Mouse (Mus musculus) heart, embryonic 15.5 days (tissue): ENCODE data around the gene Wdr59. TPM values are rescaled to one million over a fixed set of nuclear protein-coding genes. Genes with fewer than 3 reads are reported as not detected.

Source experiments
- ATAC-seq: fragments of 200-750 bp; cut with Nextera tagmentation; replicated peaks from 2 replicates; pipeline ENCODE4 v1.8.0; 2017; ENCODE audit warnings: low read depth, moderate TSS enrichment; ENCODE audit not compliant: insufficient number of reproducible peaks, insufficient read depth, low FRiP score
- H3K27ac ChIP-seq: fragments of 300-500 bp; sonication (generic); 2 replicates; pipeline ENCODE4 v1.5.1; 2015; ENCODE audit warnings: mild to moderate bottlenecking, inconsistent platforms
- H3K27me3 ChIP-seq: fragments of 300-500 bp; sonication (generic); 2 replicates; pipeline ENCODE4 v1.6.1; 2015; ENCODE audit warnings: inconsistent platforms
- H3K36me3 ChIP-seq: fragments of 300-500 bp; sonication (generic); 2 replicates; pipeline ENCODE4 v1.6.1; 2015; ENCODE audit warnings: mild to moderate bottlenecking, inconsistent platforms
- H3K4me1 ChIP-seq: fragments of 300-500 bp; sonication (generic); replicated peaks from 2 replicates; pipeline ENCODE4 v1.6.1; 2015; ENCODE audit warnings: inconsistent platforms
- H3K4me2 ChIP-seq: fragments of 300-500 bp; sonication (generic); 2 replicates; pipeline ENCODE4 v1.6.1; 2015; ENCODE audit warnings: inconsistent platforms, mild to moderate bottlenecking, moderate library complexity
- H3K4me3 ChIP-seq: fragments of 300-500 bp; sonication (generic); 2 replicates; pipeline ENCODE4 v1.5.1; 2015; ENCODE audit warnings: mild to moderate bottlenecking, inconsistent platforms
- H3K9ac ChIP-seq: fragments of 300-500 bp; sonication (generic); 2 replicates; pipeline ENCODE4 v1.6.1; 2015; ENCODE audit warnings: mild to moderate bottlenecking, inconsistent platforms
- H3K9me3 ChIP-seq: fragments of 300-500 bp; sonication (generic); replicated peaks from 2 replicates; pipeline ENCODE4 v1.6.1; 2016; ENCODE audit warnings: inconsistent platforms
- WGBS: fragments of 180-500 bp; shearing (Covaris S2); methylation state at CpG from one replicate; pipeline ENCODE4 v1.1.7; 2015; ENCODE audit warnings: mixed read lengths; 5-methylcytosine and 5-hydroxymethylcytosine counted together
- polyA plus RNA-seq: library from polyadenylated mRNA; unstranded; fragments of >200 nt; fragmentation: Nextera tagmentation; extraction: Ambion mirVana; gene quantifications from 2 replicates; pipeline ENCODE4 v1.2.1, GENCODE M21; 2015

Wdr59 gene
- polyA plus RNA-seq, 1 experiment from 2014 or later: 3.4 TPM

DNA sequence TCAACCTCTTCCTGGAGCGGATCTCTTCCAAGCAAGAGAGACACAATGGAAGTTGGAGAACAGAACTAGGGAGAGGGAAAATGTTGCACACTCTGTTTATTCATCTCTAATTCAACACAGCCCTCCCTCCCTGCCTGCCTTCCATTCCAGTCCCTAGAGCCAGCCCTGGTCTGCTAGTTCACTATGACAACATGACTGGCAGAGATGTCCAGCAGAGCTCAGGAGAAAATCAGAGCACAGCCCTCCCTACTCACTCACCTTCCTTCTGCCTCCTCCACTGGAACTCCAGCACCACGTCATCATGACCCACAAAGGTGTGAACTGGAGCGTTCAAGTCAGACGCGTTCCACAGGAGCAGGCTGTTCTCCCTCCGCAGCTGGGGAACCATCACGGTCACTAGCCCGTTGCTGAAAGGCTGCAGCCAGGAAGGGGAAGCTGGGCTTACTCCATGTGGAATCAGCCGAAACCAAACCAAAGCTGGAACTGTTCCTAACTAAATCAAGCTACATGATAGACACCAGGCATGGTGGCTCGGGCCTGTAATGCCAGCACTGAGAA lies 31.8 kb downstream of the Wdr59 start:
- no peak overlapping the region for H3K9ac ChIP-seq
- peaks cover 9% of the 10 kb centered on the region; the same call in 1 of the 2 replicates for H3K36me3 ChIP-seq
- no peak overlapping the region for H3K4me3 ChIP-seq
- 74% methylated on average over 10 of the region's 10 CpGs for WGBS
- ATAC-seq: 0 out of 2 replicates have a peak, but pooled peaks have one; percentile 18
- H3K27ac ChIP-seq: no peak overlapping the region
- H3K9me3 ChIP-seq: no peaks in the 10 kb centered on the region
- 0 out of 2 replicates have a peak, but pooled peaks cover 3% of the 10 kb centered on the region for H3K4me1 ChIP-seq
- H3K4me2 ChIP-seq: no peak overlapping the region
- H3K27me3 ChIP-seq: no peaks in the 10 kb centered on the region

DNA sequence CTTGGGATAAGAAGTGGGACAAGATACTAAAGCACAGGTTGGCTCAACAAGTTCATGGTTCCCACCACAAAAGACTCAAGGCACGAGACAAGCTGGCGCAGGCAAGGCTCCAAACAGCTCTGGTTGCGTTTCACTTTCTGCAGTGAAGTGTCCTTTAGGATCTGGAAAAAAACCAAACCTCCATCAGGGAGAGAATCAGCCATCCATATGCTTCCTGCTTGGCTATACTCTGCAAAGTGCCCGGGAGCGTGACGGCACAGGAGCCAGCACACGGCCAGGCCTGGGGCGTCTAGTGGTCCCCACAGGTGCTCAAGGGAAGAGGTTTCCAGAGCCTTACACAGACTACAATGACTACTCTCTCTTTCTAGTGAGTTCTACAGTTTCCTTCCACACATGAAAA lies 41.2 kb downstream of the Wdr59 start:
- Histone ChIP-seq H3K4me2 (no peak overlapping the region), H3K27me3 (no peaks in the 10 kb centered on the region), H3K36me3 (peaks cover 45% of the 10 kb centered on the region), H3K9me3 (no peaks in the 10 kb centered on the region), H3K4me1 (no peaks in the 10 kb centered on the region), H3K4me3 (no peak overlapping the region), H3K9ac (no peak overlapping the region), H3K27ac (no peak overlapping the region)
- 92% methylated on average over 8 of the region's 8 CpGs for WGBS
- no peak for ATAC-seq

DNA sequence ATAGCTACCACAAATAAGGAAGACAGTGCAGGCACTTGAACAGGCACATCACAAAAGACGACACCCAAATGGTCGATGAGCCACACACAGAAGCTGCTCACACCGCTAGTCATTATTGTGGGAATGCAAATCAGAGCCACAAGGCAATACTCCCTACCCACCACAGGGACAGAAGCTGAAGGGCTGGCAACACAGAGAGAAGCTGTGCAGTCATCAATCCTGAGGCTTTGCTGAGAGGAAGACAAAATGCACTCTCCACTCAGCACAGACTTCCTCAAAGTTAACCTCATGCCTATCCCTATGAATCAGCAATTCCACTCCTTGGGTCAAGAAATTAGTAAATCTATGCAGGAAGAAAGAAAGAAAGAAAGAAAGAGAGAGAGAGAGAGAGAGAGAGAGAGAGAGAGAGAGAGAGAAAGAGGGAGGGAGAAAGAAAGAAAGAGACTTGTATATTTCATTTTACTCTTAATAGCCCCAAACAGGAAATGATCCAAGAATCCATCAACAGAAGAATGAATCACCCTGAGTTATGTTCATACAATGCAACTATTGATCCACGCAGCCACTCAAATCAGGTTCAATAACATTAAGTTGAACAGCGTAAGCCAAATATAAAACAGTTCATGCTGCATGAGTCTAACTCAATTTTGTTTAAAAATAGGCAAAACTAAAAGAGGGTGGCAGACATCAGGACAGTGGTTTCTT lies 44.0 kb downstream of the Wdr59 start:
- ATAC-seq: no peak
- H3K27ac ChIP-seq: no peak overlapping the region
- no peaks in the 10 kb centered on the region for H3K9me3 ChIP-seq
- H3K27me3 ChIP-seq: no peaks in the 10 kb centered on the region
- no peaks in the 10 kb centered on the region for H3K4me1 ChIP-seq
- peaks cover 39% of the 10 kb centered on the region for H3K36me3 ChIP-seq
- H3K4me3 ChIP-seq: no peak overlapping the region
- 86% methylated on average over 5 of the region's 5 CpGs for WGBS
- no peak overlapping the region for H3K9ac ChIP-seq
- H3K4me2 ChIP-seq: no peak overlapping the region

DNA sequence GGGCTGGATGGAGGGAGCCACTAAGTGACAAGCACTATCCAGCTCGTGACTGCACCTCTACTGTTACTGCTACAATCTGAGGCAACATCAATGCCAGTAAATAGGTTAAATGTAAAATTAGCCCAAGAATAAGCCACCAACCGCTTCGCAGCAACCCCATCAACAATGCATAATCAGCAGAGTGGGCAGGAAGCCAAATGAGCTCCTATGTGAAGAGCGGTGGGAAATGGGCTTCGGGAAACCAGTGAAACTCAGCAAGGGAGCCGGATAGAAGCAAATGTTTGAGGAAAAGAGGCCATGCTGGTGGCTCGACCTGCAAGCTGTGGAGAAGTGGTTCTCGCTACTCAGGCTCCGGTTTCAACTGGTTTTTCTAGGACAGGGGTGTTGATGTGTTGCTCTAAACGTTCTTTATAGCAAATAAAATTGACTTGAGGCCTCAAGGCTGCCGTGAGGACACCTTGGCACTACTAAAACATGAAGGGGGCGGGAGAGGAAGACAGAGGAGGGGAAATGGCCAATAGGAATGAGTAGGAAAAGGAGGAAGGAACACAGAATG lies 50.3 kb downstream of the Wdr59 start:
- no peak for ATAC-seq
- Histone ChIP-seq H3K36me3 (peaks cover 11% of the 10 kb centered on the region; the same call in 1 of the 2 replicates), H3K27ac (no peak overlapping the region), H3K4me2 (no peak overlapping the region), H3K4me3 (no peak overlapping the region), H3K4me1 (peaks cover 12% of the 10 kb centered on the region), H3K9ac (no peak overlapping the region), H3K27me3 (no peaks in the 10 kb centered on the region), H3K9me3 (no peaks in the 10 kb centered on the region)
- 75% methylated on average over 12 of the region's 12 CpGs for WGBS

DNA sequence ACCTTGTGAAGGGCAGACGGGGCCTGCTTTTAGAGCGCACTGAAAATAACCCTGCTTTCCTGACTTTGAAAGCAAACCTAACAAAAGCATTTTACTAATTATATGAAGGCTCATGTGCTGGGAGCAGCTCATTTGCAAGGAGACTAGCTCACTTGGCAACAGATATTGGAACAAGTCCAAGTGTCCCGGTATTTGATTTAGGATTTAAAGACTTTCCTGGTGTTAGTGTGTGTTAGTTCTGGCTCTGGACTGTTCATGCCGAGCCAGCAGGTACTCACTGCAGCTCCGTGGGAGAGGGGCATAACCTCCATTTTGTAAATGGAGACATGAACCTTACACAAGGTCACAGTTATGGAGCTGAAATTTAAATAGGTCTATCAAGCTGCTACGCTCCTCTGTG lies 52.9 kb downstream of the Wdr59 start:
- 48% methylated on average over 6 of the region's 6 CpGs for WGBS
- no peak overlapping the region; the same call in 1 of the 2 replicates for H3K27ac ChIP-seq
- no peak overlapping the region for H3K9ac ChIP-seq
- H3K4me3 ChIP-seq: no peak overlapping the region
- no peak for ATAC-seq
- peaks cover 12% of the 10 kb centered on the region for H3K4me1 ChIP-seq
- H3K36me3 ChIP-seq: peaks cover 5% of the 10 kb centered on the region; the same call in 1 of the 2 replicates
- H3K27me3 ChIP-seq: no peaks in the 10 kb centered on the region
- H3K4me2 ChIP-seq: no peak overlapping the region
- no peaks in the 10 kb centered on the region for H3K9me3 ChIP-seq

DNA sequence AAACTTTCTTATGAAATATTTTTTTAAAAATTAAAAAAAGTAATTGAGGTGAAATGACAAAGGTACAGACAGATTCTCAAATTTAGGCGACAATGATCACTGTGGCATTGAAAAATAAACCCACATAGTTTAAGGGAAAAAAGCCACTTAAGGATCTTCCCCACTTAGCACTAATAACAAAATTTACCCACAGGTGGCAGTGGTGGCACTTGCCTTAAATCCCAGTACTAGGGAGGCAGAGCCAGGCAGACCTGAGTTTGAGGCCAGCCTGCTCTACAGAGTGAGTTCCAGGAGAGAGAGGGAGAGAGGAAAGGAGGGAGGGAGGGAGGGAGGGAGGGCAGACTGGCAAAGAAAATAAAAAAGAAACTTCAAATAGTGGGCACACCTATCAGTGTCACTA lies 56.6 kb downstream of the Wdr59 start:
- H3K27ac ChIP-seq: no peak overlapping the region
- peaks cover 4% of the 10 kb centered on the region; the same call in 1 of the 2 replicates for H3K36me3 ChIP-seq
- no peaks in the 10 kb centered on the region for H3K27me3 ChIP-seq
- no peaks in the 10 kb centered on the region for H3K9me3 ChIP-seq
- H3K9ac ChIP-seq: no peak overlapping the region
- no peak for ATAC-seq
- H3K4me3 ChIP-seq: no peak overlapping the region
- peaks cover 12% of the 10 kb centered on the region for H3K4me1 ChIP-seq
- WGBS: 80% methylated on average over 1 of the region's 1 CpGs
- H3K4me2 ChIP-seq: no peak overlapping the region

DNA sequence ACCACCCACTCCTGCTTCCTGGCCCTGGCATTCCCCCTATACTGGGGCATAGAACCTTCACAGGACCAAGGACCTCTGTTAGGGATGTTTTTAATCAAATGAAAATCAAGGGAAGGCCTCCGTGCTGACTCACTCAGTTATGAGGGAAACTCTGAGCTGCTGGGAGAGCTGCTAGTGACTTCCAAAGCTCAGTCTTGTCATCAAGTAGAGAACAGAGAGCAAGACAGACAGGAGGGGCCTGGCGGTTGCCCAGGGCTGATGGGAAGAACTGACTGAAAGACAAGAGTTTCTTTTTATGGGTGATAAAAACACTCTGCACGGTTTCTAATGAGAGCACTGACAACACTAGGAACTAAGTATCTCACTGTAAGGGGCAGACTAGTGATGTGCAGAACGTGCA lies 57.4 kb downstream of the Wdr59 start:
- no peak overlapping the region for H3K9ac ChIP-seq
- peak; percentile 31; the same call in 1 of the 2 replicates for ATAC-seq
- peak overlapping the region; percentile 16; the same call in 1 of the 2 replicates for H3K27ac ChIP-seq

DNA sequence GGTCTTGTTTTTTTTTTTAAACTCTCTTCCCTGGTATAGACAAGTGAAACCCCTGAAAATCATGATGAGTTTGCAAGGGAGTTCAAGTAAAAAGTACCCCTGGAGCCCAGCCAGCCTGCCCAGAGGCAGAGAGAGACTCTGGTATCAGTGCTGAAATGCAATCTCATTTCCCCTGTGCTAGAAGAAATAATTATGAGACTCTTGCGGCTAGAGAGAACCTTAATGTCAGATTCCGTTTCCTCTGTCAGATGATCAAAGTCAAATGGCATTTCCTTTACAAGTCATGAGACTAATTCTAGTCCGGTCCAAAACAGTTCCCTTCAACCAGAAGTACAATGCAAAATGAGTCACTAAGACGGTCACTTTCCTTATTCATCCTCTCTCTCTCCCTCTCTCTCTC lies 72.2 kb downstream of the Wdr59 start:
- H3K4me2 ChIP-seq: no peak overlapping the region
- H3K4me1 ChIP-seq: peaks cover 15% of the 10 kb centered on the region
- H3K36me3 ChIP-seq: peaks cover 9% of the 10 kb centered on the region; the same call in 1 of the 2 replicates
- H3K27ac ChIP-seq: peak overlapping the region; percentile 15
- 30% methylated on average over 4 of the region's 4 CpGs for WGBS
- H3K9ac ChIP-seq: no peak overlapping the region
- 0 out of 2 replicates have a peak, but pooled peaks have one; percentile 29 for ATAC-seq
- no peak overlapping the region for H3K4me3 ChIP-seq
- no peaks in the 10 kb centered on the region for H3K27me3 ChIP-seq
- no peaks in the 10 kb centered on the region for H3K9me3 ChIP-seq

More for the DNA sequence above, 57.4 kb downstream of the Wdr59 start:
- WGBS: 37% methylated on average over 4 of the region's 4 CpGs
- Histone ChIP-seq H3K36me3 (peaks cover 7% of the 10 kb centered on the region; the same call in 1 of the 2 replicates), H3K4me1 (peaks cover 12% of the 10 kb centered on the region), H3K9me3 (no peaks in the 10 kb centered on the region), H3K27me3 (no peaks in the 10 kb centered on the region), H3K4me3 (no peak overlapping the region), H3K4me2 (no peak overlapping the region)

DNA sequence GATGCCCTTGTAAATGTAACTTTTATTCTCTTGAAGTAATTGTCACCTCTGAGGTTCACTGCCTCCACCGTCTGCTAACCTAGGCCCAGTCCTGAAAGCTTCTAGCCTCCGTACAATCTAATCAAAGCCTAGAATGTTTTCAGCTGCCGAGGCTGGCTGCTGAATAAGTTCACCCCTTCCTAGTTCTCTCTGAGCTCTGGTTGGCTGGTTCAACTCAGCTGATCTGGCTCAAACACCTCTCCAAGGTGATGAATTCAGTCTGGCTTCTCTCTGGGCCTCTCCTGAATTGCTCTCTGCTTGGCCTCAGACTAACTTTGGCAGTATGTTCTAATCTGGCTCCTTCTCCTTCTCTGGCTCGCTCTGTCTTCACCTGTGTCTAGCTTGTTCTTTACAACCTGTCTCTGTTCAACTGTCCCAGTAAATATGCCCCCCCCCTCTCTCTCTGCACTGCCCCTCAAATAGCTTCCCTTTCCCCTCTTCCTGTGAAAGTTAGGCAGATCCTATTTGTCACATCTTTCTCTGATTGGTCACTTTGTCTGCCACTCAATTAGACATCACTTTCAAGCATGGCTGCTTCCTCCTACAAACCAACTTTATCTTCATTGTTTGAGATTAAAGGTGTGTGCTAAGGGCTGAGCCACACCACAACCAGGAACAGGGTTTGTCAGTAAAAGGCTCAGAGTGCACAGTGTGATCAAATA lies 75.8 kb downstream of the Wdr59 start:
- H3K9ac ChIP-seq: no peak overlapping the region
- no peaks in the 10 kb centered on the region for H3K9me3 ChIP-seq
- 35% methylated on average over 4 of the region's 4 CpGs for WGBS
- no peak overlapping the region for H3K4me3 ChIP-seq
- H3K4me1 ChIP-seq: peaks cover 15% of the 10 kb centered on the region
- peaks cover 6% of the 10 kb centered on the region; the same call in 1 of the 2 replicates for H3K36me3 ChIP-seq
- peak overlapping the region; percentile 78 for H3K27ac ChIP-seq
- peak overlapping the region; percentile 26 for H3K4me2 ChIP-seq
- no peaks in the 10 kb centered on the region for H3K27me3 ChIP-seq
- ATAC-seq: peak; percentile 33; the same call in 1 of the 2 replicates

DNA sequence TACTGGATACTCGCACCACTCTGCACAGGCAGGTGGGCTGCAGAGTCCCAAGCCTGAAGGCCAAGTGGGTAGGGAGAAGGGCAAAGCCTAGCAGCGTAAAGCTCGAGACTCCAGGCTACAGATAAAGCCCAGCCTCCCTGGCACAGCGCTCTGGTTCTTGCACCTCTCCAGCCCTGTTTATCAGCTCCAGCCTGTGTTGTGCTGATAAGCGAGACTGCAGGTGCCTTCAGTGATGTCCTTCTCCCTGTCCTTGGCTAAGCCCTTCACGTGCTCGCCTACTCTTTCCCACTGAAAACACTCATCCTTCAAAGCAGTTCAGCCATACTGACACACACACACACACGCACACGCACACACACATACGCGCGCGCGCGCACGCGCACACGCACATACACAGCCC lies 76.3 kb downstream of the Wdr59 start:
- no peak overlapping the region for H3K9ac ChIP-seq
- no peaks in the 10 kb centered on the region for H3K27me3 ChIP-seq
- H3K36me3 ChIP-seq: peaks cover 6% of the 10 kb centered on the region; the same call in 1 of the 2 replicates
- no peaks in the 10 kb centered on the region for H3K9me3 ChIP-seq
- peak overlapping the region; percentile 78 for H3K27ac ChIP-seq
- 64% methylated on average over 18 of the region's 18 CpGs for WGBS
- H3K4me2 ChIP-seq: peak overlapping the region; percentile 26
- peaks cover 15% of the 10 kb centered on the region for H3K4me1 ChIP-seq
- ATAC-seq: peak; percentile 59
- H3K4me3 ChIP-seq: no peak overlapping the region

DNA sequence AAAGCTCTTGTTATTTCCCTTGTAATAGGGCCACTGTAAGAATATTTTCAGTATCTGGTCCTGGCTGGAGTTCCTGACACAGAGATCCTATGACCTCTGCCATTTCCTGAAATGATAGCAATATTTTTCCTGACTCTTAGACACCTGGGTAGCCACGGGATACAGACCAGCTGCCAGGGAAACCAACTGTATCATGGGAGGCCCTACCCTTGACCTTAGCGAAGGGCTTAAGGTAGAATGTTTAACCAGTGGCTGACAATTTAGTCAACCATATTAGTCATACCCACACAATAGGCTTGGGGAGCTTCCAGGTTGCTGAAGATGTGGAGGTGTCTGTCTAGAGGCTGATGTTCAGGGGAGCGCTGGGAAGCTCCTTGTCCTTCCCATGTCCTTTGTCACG lies 77.6 kb downstream of the Wdr59 start:
- H3K9ac ChIP-seq: no peak overlapping the region
- peaks cover 6% of the 10 kb centered on the region; the same call in 1 of the 2 replicates for H3K36me3 ChIP-seq
- no peak overlapping the region for H3K4me3 ChIP-seq
- H3K27me3 ChIP-seq: no peaks in the 10 kb centered on the region
- H3K4me1 ChIP-seq: peaks cover 12% of the 10 kb centered on the region
- H3K27ac ChIP-seq: no peak overlapping the region
- H3K4me2 ChIP-seq: no peak overlapping the region
- 80% methylated on average over 4 of the region's 4 CpGs for WGBS
- no peaks in the 10 kb centered on the region for H3K9me3 ChIP-seq
- no peak for ATAC-seq
